Mouse (Mus musculus): ENCODE measurements around the gene Pick1. TPM values are rescaled to one million over a fixed set of nuclear protein-coding genes. Genes with fewer than 3 reads are reported as not detected.

The Pick1 gene
- polyA plus RNA-seq, 1 experiment from 2014 or later: 24.5 TPM

GRCm38 (mm10) chr15:79235268-79235667 is 6.3 kb downstream of the Pick1 start:
- no peaks in the 10 kb centered on the region for H3K9me3 ChIP-seq (ENCODE audit: control insufficient read depth, low read length)
- H3K27ac ChIP-seq (replicated peaks in 1 of 2; ENCODE audit: control insufficient read depth in 1 of 2, insufficient read depth in 1 of 2, low read depth in 2 of 2, low read length in 2 of 2): peak overlapping the region; percentile 26 to 55; a peak in 2 of 4 replicates
- no peak overlapping the region for H3K4me3 ChIP-seq (ENCODE audit: control insufficient read depth in 1 of 2, insufficient read depth in 1 of 2, low read depth in 1 of 2, low read length in 2 of 2)
- ATAC-seq (ENCODE audit: insufficient number of reproducible peaks, insufficient read depth, low FRiP score, low read depth): 0 out of 2 replicates have a peak, but pooled peaks have one; percentile 50
- 0 out of 2 replicates have a peak overlapping the region, but pooled peaks have one; percentile 30 for H3K9ac ChIP-seq (ENCODE audit: low read length)
- peaks cover 6 to 14% of the 10 kb centered on the region in 2 experiments for H3K4me1 ChIP-seq (ENCODE audit: control insufficient read depth in 2 of 2, insufficient read depth in 2 of 2, low read length in 2 of 2)
- no peaks in the 10 kb centered on the region for H3K27me3 ChIP-seq (ENCODE audit: control insufficient read depth, insufficient read depth, low read length)
- WGBS: 23% methylated on average over 9 of the region's 9 CpGs
- no peak overlapping the region for H3K4me2 ChIP-seq (ENCODE audit: low read length)
- H3K36me3 ChIP-seq (ENCODE audit: control insufficient read depth, insufficient read depth, low read length): peaks cover 76% of the 10 kb centered on the region

GRCm38 (mm10) chr15:79238036-79238435 is 9.1 kb downstream of the Pick1 start:
- peaks cover 11 to 18% of the 10 kb centered on the region in 2 experiments for H3K4me1 ChIP-seq (ENCODE audit: control insufficient read depth in 2 of 2, insufficient read depth in 2 of 2, low read length in 2 of 2)
- H3K36me3 ChIP-seq (ENCODE audit: control insufficient read depth, insufficient read depth, low read length): peaks cover 71% of the 10 kb centered on the region
- no peak overlapping the region for H3K4me3 ChIP-seq (ENCODE audit: control insufficient read depth in 1 of 2, insufficient read depth in 1 of 2, low read depth in 1 of 2, low read length in 2 of 2)
- ATAC-seq (ENCODE audit: insufficient number of reproducible peaks, insufficient read depth, low FRiP score, low read depth): no peak
- H3K27me3 ChIP-seq (ENCODE audit: control insufficient read depth, insufficient read depth, low read length): no peaks in the 10 kb centered on the region
- H3K9ac ChIP-seq (ENCODE audit: low read length): no peak overlapping the region
- 84% methylated on average over 6 of the region's 6 CpGs for WGBS
- H3K27ac ChIP-seq (replicated peaks in 1 of 2; ENCODE audit: control insufficient read depth in 1 of 2, insufficient read depth in 1 of 2, low read depth in 2 of 2, low read length in 2 of 2): no peak overlapping the region
- no peaks in the 10 kb centered on the region for H3K9me3 ChIP-seq (ENCODE audit: control insufficient read depth, low read length)
- no peak overlapping the region for H3K4me2 ChIP-seq (ENCODE audit: low read length)

GRCm38 (mm10) chr15:79242574-79243233 is 13.7 kb downstream of the Pick1 start:
- peaks cover 18 to 23% of the 10 kb centered on the region in 2 experiments for H3K4me1 ChIP-seq (ENCODE audit: control insufficient read depth in 2 of 2, insufficient read depth in 2 of 2, low read length in 2 of 2)
- peaks cover 70% of the 10 kb centered on the region for H3K36me3 ChIP-seq (ENCODE audit: control insufficient read depth, insufficient read depth, low read length)
- H3K9ac ChIP-seq (ENCODE audit: low read length): peak overlapping the region; percentile 3; the same call in 1 of the 2 replicates
- H3K4me3 ChIP-seq (ENCODE audit: control insufficient read depth in 1 of 2, insufficient read depth in 1 of 2, low read depth in 1 of 2, low read length in 2 of 2): no peak overlapping the region
- no peak overlapping the region for H3K4me2 ChIP-seq (ENCODE audit: low read length)
- ATAC-seq (ENCODE audit: insufficient number of reproducible peaks, insufficient read depth, low FRiP score, low read depth): peak; percentile 2; the same call in 1 of the 2 replicates
- H3K27ac ChIP-seq (replicated peaks in 1 of 2; ENCODE audit: control insufficient read depth in 1 of 2, insufficient read depth in 1 of 2, low read depth in 2 of 2, low read length in 2 of 2): peak overlapping the region; percentile 82 to 98
- no peaks in the 10 kb centered on the region for H3K9me3 ChIP-seq (ENCODE audit: control insufficient read depth, low read length)
- no peaks in the 10 kb centered on the region for H3K27me3 ChIP-seq (ENCODE audit: control insufficient read depth, insufficient read depth, low read length)
- 56% methylated on average over 13 of the region's 13 CpGs for WGBS

GRCm38 (mm10) chr15:79243234-79244042 is 14.5 kb downstream of the Pick1 start:
- ATAC-seq (ENCODE audit: insufficient number of reproducible peaks, insufficient read depth, low FRiP score, low read depth): peak; percentile 90
- H3K36me3 ChIP-seq (ENCODE audit: control insufficient read depth, insufficient read depth, low read length): peaks cover 70% of the 10 kb centered on the region
- no peaks in the 10 kb centered on the region for H3K9me3 ChIP-seq (ENCODE audit: control insufficient read depth, low read length)
- peaks cover 18 to 23% of the 10 kb centered on the region in 2 experiments for H3K4me1 ChIP-seq (ENCODE audit: control insufficient read depth in 2 of 2, insufficient read depth in 2 of 2, low read length in 2 of 2)
- H3K4me3 ChIP-seq (ENCODE audit: control insufficient read depth in 1 of 2, insufficient read depth in 1 of 2, low read depth in 1 of 2, low read length in 2 of 2): no peak overlapping the region
- no peak overlapping the region; the same call in 1 of the 2 replicates for H3K9ac ChIP-seq (ENCODE audit: low read length)
- no peaks in the 10 kb centered on the region for H3K27me3 ChIP-seq (ENCODE audit: control insufficient read depth, insufficient read depth, low read length)
- 5% methylated on average over 10 of the region's 10 CpGs for WGBS
- 0 out of 2 replicates have a peak overlapping the region, but pooled peaks have one; percentile 32 for H3K4me2 ChIP-seq (ENCODE audit: low read length)
- peak overlapping the region; percentile 98 for H3K27ac ChIP-seq (replicated peaks in 1 of 2; ENCODE audit: control insufficient read depth in 1 of 2, insufficient read depth in 1 of 2, low read depth in 2 of 2, low read length in 2 of 2)

- WGBS: 61% methylated on average over 7 of the region's 7 CpGs
- Histone ChIP-seq H3K9me3 (ENCODE audit: control insufficient read depth, low read length) (no peaks in the 10 kb centered on the region), H3K27ac (replicated peaks in 1 of 2; ENCODE audit: control insufficient read depth in 1 of 2, insufficient read depth in 1 of 2, low read depth in 2 of 2, low read length in 2 of 2) (peak overlapping the region; percentile 94 to 97), H3K36me3 (ENCODE audit: control insufficient read depth, insufficient read depth, low read length) (peaks cover 69% of the 10 kb centered on the region), H3K4me2 (ENCODE audit: low read length) (no peak overlapping the region), H3K4me3 (ENCODE audit: control insufficient read depth in 1 of 2, insufficient read depth in 1 of 2, low read depth in 1 of 2, low read length in 2 of 2) (no peak overlapping the region), H3K9ac (ENCODE audit: low read length) (peak overlapping the region; percentile 39; the same call in 1 of the 2 replicates), H3K4me1 (ENCODE audit: control insufficient read depth in 2 of 2, insufficient read depth in 2 of 2, low read length in 2 of 2) (peaks cover 18 to 23% of the 10 kb centered on the region in 2 experiments), H3K27me3 (ENCODE audit: control insufficient read depth, insufficient read depth, low read length) (no peaks in the 10 kb centered on the region)
- ATAC-seq (ENCODE audit: insufficient number of reproducible peaks, insufficient read depth, low FRiP score, low read depth): no peak
These were observed 15.3 kb downstream of the Pick1 start for GRCm38 (mm10) chr15:79244071-79244893.

- H3K27ac ChIP-seq (replicated peaks in 1 of 2; ENCODE audit: control insufficient read depth in 1 of 2, insufficient read depth in 1 of 2, low read depth in 2 of 2, low read length in 2 of 2): no peak overlapping the region
- peaks cover 18 to 23% of the 10 kb centered on the region in 2 experiments for H3K4me1 ChIP-seq (ENCODE audit: control insufficient read depth in 2 of 2, insufficient read depth in 2 of 2, low read length in 2 of 2)
- WGBS: 85% methylated on average over 3 of the region's 3 CpGs
- no peaks in the 10 kb centered on the region for H3K27me3 ChIP-seq (ENCODE audit: control insufficient read depth, insufficient read depth, low read length)
- H3K4me3 ChIP-seq (ENCODE audit: control insufficient read depth in 1 of 2, insufficient read depth in 1 of 2, low read depth in 1 of 2, low read length in 2 of 2): no peak overlapping the region
- ATAC-seq (ENCODE audit: insufficient number of reproducible peaks, insufficient read depth, low FRiP score, low read depth): no peak
- H3K9me3 ChIP-seq (ENCODE audit: control insufficient read depth, low read length): no peaks in the 10 kb centered on the region
- peaks cover 59% of the 10 kb centered on the region for H3K36me3 ChIP-seq (ENCODE audit: control insufficient read depth, insufficient read depth, low read length)
- H3K4me2 ChIP-seq (ENCODE audit: low read length): no peak overlapping the region
- no peak overlapping the region for H3K9ac ChIP-seq (ENCODE audit: low read length)
These were observed 16.3 kb downstream of the Pick1 start for GRCm38 (mm10) chr15:79245321-79245720.

- no peak overlapping the region for H3K4me2 ChIP-seq (ENCODE audit: low read length)
- no peak overlapping the region for H3K4me3 ChIP-seq (ENCODE audit: control insufficient read depth in 1 of 2, insufficient read depth in 1 of 2, low read depth in 1 of 2, low read length in 2 of 2)
- H3K4me1 ChIP-seq (ENCODE audit: control insufficient read depth in 2 of 2, insufficient read depth in 2 of 2, low read length in 2 of 2): peaks cover 9 to 19% of the 10 kb centered on the region in 2 experiments
- H3K9ac ChIP-seq (ENCODE audit: low read length): no peak overlapping the region
- H3K27ac ChIP-seq (replicated peaks in 1 of 2; ENCODE audit: control insufficient read depth in 1 of 2, insufficient read depth in 1 of 2, low read depth in 2 of 2, low read length in 2 of 2): no peak overlapping the region
- 81% methylated on average over 2 of the region's 2 CpGs for WGBS
- peaks cover 18% of the 10 kb centered on the region for H3K27me3 ChIP-seq (ENCODE audit: control insufficient read depth, insufficient read depth, low read length)
- H3K36me3 ChIP-seq (ENCODE audit: control insufficient read depth, insufficient read depth, low read length): peaks cover 34% of the 10 kb centered on the region
- H3K9me3 ChIP-seq (ENCODE audit: control insufficient read depth, low read length): no peaks in the 10 kb centered on the region
- no peak for ATAC-seq (ENCODE audit: insufficient number of reproducible peaks, insufficient read depth, low FRiP score, low read depth)
These were observed 21.3 kb downstream of the Pick1 start for GRCm38 (mm10) chr15:79250236-79250635.

Data from heart, embryonic 14.5 days (tissue).